Mouse (Mus musculus) liver (tissue): ENCODE measurements around the gene Crybg2.
A peak's percentile ranks its signal among the peaks of the same experiment; 100 is the strongest.

ENCODE experiments used
- DNase-seq: peaks from one replicate; pipeline ENCODE4 v3.0.0-alpha.2; 2020; ENCODE audit warnings: mixed read lengths

The Crybg2 gene

DNA sequence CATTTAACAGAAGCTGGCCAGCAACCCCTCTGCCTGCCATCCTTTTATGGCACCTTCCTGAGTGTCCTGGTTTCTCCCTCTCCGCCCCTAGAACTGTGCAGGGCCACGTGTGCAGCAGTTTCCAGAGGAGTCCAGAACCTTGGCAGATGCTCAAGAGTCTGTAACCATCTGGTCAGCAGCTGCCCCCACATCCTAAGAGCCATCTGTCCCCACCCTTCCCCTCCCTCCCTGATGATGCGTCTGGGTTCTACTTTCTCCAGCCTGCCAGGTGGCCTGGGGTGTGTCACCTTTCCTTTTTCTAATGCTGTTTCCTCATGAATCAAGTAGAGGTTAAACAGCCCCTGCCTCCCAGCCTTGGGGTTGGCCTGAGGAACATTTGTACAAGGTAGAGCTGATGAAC, 61.7 kb downstream of the Crybg2 start:
- no peak for DNase-seq

DNA sequence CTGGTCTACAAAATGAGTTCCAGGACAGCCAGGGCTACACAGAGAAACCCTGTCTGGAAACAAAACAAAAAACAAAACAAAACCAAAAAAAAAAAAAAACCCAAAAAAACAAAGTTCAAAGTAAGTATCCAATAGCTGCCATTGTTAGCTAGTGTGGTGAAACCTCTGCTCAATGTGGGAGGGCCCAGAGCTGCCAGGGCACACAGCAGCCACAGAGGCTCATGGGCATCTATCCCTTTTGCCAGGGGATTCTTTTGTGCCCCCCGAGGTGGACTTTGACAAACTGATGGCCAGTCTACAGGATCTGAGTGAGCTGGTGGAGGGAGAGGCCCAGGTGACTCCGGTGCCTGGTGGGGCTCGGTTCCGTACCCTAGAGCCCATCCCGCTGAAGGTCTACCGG, 62.5 kb downstream of the Crybg2 start:
- DNase-seq = no peak

DNA sequence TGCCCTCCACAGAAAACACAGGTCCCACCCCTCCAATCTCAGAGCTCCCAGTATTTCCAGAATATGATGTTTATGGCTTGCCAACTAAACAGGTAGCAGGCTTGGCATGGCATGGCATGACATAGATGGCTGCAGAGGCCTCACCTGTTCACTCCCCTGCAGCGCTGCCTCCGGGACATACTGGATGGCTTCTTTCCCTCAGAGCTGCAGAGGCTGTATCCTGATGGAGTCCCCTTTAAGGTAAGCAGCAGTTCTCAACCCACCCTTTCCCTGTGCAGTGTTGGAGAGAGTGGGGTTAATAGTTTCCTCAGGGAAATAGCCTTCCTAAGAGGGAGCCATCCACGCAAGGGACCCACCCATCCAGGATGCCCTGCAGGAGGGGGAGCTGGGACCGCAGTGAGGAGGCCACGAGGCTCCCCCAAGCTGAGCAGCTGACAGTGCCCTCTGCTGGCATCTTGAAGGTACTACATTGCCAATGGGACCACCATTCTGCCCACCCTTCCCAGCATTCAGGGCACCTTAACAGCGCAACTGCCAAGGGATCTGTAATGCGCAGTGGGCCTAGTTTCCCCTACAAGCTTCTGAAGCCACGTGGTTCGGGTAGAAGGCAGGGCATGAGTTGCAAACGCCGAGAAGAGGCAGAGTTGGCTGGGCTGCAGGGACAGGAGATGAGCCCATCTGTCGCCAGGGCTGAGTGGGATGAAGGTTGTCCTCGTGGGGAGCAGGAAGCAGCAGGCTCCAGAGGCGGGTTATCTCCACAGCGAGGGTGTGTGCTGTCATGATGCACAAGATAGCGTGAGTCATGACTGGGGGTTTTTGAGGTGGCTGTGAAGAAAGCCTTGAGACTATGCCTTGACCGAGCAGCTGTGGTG, 63.3 kb downstream of the Crybg2 start:
- DNase-seq = peak; percentile 50

DNA sequence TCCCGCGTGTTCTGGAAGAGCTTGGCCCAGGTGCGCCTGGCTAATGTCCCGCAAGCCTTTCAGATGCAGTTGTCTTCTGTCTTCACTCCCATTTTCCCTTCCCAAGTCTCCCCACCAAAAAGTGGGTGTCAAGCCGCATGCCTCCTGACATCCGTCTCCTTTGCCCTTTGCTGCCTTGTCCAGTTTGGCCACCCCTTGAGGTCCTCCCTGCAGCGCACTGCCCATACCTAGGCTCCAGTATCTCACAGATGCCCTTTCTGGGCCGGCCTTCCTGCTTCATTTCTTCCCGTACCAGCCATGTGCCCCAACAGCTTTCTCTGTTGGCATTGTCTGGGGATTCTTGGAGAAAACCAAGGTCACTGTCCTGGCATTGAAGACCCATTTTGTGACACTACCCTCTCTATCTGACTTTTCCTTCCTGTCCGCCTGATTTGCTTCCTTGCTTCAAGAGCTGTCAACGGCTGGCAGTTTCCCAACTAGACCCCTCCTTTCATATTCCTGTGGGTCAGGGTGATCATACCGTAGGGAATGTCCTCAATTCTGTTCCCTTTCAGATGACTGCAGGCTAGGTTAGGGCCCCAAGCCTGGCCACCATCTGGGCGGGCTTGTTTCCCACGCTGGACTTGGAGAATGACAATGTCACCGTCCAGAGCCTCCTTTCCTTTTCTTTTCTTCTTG, 64.9 kb downstream of the Crybg2 start:
- DNase-seq = no peak

DNA sequence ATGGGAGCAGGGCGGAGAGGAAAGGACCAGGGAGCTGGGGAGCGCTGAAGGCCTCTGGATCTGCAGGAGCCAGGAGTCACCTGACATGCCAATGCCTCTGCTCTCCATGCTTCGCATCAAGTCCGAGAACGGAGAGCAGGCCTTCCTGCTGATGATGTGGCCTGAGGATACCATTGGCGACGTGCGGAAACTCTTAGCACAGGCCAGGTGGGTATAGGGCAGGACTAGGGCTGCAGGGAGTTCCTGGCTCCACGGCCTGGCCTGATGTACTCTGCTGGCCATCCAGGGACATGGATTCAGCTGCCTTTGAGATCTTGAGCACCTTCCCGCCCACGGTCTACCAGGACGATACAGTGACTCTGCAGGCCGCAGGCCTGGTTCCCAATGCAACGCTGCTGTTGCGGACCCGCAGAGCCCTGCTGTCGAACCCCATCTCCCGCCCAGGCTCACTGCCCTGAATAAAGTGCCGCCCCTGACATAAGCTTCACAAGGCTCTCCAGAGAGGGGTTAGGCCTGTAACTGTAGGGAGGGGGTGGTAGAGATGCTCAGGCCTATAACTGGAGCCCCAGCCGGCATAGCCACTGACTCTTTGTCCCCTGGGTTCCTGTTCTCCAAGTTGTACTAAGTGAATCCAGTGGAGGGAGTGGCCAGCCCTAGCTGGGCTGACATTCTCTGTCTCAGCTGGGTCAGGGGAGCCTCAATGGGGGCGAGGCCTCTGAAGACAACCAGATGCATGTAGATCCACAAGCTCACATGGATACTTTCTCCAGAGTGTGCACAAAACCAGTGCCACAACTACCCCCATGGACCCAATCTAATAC, 65.9 kb downstream of the Crybg2 start:
- DNase-seq = no peak

DNA sequence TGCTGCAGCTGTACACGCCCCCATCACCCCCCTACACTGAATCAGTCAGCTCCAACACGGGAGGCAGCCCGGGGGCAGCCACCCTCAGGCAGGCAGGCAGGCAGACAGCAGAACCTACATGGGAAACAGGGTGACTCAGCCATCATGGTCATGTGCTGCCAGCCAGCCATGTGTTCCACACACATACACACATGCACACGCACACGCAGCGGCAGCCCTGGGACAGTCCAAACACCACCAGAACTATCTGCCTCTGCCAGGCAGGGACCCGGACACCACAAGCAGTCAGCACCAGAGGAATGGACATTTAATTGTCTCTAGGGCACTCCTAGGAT, 66.5 kb downstream of the Crybg2 start:
- DNase-seq = no peak

DNA sequence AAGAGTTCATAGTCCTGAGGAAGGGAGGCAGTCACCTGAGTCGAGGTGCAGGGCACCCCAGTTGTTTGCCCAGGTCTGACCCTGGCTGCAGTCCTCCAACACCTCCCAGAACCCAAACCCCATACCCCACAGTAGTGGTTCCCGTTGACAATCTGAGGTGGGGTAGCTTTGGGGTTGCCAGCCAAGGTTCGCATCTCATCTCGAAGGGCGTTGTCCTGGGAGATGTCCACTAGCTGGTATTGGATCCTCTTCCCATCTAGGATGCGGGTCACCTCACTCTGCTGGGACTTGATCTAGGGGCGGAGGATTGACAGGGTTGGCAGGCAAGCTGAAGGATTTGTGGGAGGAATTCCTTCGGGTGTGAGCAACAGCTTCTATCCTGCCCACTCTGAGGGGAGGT, 67.2 kb downstream of the Crybg2 start:
- no peak for DNase-seq

DNA sequence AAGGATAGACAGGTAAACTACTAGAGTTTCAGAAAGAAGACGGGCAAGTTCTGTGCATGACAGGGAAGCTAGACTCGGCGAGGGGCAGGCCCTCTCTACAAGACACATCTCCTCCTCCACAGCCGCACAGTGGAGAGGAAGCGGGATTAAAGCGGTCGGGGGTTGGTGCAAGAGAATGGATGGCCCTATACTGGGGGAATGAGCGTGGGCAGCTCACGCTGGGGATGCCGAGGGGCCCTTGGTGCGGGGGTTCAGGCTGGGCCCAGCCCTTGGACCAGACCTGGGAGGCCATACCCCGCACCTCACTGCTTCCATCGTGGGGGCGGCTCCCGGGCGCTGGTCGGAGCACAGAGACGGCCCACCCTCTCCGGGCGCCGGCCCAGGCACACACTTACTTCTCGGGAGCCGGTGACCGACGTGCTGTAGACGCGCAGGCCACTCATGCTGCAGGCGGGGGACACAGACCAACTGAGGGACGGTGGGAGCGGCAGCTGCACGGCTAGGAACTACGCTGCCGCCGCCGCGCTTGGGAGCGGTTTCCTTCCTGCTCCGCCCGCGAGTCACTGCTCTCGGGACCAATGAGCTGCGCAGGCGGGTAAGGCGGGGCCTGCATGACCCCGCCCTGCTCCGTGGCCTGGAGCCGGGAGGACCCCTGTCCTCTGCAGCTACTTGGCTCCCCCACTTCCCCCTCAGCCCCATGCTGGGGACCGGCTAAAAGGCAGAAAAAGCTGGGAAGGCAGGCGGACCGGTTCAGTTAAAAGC, 67.8 kb downstream of the Crybg2 start, which contains the start of gene Sh3bgrl3:
Gene Sh3bgrl3, minus strand, starts transcription at position 569 of the 762 bp plus-strand sequence.
- peak; percentile 90 for DNase-seq

DNA sequence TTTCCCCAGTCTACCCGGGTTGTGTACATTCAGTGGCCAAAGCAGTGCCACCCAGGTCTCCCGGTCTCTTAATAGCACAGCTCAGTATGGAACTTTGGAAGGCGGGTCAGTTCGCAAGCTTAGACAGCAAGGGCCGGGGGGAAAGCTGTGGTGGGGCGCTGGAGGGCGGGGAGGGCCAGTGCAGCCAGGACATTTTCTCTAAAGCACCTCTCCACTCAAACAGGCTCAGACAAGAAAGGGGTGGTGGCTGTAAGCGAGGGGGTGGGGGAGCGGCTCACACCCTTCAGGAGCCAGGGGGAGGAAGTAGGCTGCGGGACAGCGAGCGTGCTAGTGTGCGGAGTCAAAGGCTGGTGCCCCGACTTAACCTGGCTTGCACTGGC, 68.4 kb downstream of the Crybg2 start:
- DNase-seq = peak; percentile 58

DNA sequence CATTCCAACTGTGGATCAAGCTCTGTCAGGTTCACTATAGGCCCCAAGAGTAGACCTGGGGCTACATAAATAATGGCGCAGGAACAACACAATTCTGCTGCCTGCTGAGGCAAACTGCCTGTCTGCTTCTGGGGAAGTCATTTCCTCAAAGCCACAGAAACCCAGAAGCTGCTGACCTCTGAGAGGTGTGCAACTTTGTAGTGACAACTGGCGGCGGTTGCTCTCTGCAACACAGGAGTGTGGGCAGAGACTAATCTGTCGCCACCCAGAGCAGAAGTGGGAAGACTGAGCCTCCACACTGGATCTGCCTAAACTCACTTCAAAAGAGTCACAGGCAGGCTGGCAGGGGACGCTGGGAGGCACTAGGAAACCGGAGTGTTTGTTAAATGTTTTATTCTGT, 68.9 kb downstream of the Crybg2 start:
- DNase-seq = peak; percentile 36

DNA sequence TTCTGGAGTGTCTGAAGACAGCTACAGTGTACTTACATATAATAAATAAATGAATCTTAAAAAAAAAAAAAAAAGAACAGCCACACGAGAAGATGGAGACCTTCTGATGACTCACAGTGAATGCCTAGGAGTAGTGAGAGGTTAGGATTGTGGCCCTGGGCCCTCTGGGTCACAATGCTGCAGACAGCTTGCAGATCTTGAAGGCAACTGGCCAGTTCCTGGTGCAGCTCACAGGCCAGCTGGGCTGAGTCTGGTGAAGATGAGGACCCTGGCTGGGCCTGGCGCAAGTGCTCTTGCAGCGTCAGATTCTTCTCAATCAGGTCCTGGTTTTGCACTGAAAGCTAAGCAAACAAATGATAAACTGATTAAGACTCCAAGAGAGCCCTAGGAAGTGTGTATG, 71.5 kb downstream of the Crybg2 start:
- no peak for DNase-seq

DNA sequence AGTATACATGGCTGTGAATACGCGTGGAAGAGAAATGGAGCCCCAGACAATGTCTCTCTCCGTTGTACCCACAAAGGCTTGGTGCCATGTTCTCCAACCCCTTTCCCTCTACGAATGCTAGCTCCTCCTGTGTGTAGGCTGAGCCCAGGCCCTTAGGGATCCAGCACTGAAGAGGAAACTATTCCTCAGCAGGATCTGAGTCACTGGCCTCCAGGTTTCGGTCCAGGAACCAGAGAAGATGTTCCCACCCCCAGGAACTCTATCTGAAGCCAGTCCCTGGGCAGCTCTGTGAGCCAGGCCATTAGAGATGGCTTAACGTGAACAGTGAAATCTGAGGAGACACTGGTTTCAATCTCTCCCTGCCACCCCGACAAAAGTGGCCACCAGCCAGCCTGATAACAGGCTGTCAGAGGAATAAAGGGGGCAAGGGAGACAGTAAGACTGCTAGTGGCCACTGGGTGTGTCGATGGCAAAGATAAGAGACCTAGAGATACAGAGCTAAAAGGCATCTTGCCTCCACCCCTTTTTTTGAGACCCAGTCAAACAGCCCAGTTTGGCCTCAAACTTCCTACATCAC, 72.0 kb downstream of the Crybg2 start:
- no peak for DNase-seq

DNA sequence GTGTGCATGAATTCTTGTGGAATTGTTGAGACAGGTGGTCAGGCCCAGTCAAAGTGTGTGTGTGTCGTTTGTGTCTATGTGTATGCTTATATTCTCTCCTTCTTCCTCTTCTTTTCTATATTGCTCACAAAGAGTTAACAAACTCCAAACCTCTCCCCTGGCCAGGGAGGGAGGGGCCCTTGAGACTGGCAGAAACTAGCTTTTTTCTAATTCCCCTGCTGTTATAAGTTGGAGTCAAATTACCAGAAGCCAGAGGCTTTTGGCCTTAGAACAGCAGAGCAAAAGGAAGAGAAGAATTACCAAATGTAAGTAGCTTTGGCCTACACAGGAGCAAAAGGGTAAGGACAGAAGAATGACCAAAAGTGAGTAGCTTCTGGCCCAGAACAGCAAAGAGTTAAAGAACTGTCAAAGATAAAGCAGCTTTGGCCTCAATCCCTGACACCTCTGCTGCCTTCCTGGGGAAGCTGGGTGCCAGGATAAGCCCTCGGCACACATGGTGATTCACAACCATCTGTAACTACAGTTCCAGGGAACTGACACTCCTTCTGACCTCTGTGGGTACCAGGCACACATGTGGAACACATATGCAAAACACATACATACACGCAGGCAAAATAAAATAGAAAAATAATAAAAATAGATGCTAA, 75.8 kb downstream of the Crybg2 start:
- DNase-seq = no peak

DNA sequence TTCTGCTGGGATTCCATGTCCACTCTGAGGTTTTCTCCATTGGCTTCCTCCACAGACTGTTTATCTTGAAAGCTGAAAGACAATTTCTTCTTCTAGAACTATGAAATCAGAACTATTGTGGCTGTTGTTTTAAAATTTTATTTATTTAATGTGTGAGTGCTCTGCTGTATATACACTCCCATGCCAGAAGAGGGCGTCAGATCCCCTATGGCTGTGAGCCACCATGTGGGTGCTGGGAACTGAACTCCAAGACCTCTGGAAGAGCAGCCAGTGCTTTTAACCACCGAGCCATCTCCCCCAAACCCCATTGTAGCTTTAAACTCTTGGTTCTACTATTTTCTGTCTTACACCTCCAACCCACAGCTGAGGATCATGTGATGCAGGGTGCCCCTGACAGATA, 78.2 kb downstream of the Crybg2 start:
- DNase-seq = no peak
